Mouse (Mus musculus): ENCODE measurements around the gene Clec1a.
A peak's percentile ranks its signal among the peaks of the same experiment; 100 is the strongest.
"Not testable (repeated sequence)": the region's sequence is repeated elsewhere in the genome, so short reads cannot be mapped to it uniquely, and the experiment has no call there.

The Clec1a gene

DNA sequence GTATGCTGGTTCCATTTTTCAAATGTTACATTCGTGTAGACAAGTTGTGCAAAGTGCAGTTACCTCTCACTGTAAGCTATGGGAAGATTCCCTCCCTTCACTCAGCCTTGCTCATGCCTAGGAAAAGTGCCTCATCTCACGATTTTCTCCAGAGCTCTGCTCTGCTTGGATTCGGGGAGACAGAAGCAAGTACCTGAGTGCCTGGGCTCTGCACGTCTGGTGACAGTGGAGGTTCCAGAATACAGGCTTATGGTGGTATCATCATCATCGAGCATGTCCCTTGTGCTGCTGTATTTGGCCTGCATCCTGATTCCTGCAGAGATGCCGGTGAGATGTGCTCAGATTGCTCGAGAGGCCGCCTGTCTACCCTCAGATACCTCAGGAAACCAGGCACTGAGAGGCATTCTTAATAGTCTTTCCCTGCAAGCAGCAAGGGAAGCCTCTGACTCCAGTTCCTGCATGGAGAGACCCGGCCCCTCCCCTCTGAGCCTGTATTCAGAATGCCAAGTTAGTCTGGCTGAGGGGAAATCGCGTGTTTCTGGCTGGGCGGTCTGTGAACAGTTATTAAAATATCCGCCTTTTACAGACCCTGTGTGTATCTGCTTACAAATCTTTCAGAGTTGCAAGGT is at the start of gene Clec1a:
Gene Clec1a, minus strand, starts transcription at position 590 of the 629 bp plus-strand sequence.
- DNase-seq (ENCODE audit: inconsistent age in 2 of 2, low spot score in 1 of 2): peak; percentile 37 to 63

DNA sequence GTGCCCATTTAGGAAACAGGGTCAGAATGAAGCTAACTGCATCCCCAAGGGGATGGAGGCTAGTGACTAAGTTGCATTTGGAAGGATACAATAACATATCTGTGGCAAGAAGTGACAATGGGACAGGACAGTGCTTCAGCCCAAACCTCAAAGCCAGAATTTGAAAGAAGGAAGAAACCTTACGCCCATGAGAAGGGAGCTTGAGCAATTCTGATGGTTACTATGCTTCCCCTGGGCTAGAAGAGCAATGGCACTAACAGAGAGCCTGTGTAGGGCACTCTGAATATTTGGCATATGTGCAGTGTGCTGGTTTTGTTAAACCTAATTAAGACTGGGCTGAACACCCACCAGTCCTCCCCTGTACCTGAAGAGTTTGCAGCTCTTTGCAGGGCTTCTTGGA is 47.7 kb upstream of the Clec1a start:
- not testable (repeated sequence) for DNase-seq (ENCODE audit: inconsistent age in 2 of 2, low spot score in 1 of 2)

DNA sequence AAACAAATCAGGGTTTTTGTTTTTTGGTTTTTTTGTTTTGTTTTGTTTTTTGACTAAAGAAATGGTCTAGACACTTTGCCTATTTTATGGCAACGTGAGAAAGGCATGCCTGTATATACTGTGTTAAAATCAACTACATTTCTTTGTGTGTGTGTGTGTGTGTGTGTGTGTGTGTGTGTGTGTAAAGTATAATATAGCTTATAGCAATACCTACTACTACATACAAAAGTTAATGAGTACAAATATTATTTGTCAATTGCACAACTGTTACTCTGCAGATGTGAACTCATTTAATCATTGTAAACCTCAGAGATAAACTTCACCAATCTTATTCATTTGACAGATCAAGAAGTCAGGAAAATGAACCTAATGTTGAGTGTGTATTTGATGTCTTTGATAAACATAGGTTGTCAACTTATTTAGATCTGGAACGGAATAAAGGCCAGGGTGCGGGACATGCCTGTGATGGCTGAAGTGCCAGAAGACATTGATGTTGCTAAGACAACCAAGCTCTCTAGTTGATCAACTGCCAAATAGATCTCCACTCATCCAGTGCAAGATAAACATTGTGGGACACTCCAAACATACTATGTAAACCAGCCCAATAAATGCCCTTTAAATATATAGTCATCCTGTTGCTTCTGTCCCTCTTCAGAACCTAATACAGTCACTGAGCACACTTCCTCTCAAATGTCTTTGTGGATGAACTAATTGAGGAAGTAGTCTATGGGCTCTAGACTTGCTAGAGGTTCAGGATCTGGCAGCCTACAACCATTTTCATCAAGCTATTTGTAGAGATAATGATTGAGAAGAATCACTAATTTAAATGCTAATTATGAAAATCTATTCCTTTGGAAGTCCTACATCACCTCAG is 45.8 kb upstream of the Clec1a start:
- DNase-seq (ENCODE audit: inconsistent age in 2 of 2, low spot score in 1 of 2): no peak

DNA sequence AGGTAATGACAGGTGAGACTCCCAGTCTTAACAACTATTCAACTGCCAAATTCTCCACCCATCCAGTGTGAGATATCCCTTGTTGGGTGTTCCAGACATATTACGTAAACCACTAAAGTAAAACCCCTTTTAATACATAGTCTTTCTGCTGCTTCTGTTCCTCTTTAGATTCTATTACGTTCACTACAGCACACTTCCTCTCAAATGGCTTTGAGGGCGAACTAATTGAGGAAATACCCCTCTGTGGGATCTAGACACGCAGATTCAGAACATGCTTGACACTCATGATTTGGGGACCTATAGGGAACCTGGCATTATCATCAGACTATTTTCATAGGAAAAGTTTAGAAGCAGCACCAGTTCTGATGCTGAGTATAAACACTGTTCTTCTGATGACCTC is 43.1 kb upstream of the Clec1a start:
- no peak for DNase-seq (ENCODE audit: inconsistent age in 2 of 2, low spot score in 1 of 2)

DNA sequence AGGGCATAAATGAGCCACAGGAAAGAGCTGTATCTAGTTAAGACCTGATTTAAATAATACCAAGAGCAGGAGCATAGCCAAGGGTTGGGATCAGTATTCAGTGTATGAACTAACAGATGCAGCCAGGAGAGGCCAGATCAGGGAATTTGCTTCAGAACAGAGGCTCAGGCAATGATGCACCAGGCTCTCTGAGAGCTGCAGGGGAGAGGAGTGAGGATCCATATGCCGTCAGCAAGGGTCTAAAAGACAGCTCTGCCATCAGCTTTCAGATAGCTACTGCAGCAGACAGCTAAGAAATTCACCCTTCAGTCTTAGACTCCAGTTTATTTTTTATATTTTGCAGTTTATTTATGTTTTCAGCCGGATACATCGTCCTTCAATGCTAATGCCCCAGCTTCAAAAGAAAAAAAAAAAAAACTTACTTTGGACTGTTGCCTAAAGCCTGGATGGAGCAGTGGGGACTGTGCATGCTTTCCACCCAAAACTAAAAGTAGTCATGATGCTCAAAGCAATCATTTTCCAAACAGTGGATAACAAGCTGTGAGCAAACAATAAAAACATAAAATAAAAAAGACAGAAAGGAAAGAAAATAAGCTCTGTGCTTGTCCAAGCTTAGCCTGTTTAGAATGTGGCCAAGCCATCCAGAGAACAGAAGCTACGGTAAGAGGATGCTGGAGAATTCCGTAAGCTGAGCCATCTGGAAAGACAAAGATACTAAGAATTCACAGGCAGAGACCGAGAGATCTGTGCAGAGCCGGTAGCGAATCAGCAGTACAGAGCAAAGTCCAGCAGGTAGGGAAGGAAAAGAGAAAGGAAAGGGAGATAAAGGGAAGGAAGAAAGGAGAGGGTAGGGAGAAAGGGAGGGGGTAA is 28.5 kb upstream of the Clec1a start:
- no peak for DNase-seq (ENCODE audit: inconsistent age in 2 of 2, low spot score in 1 of 2)

DNA sequence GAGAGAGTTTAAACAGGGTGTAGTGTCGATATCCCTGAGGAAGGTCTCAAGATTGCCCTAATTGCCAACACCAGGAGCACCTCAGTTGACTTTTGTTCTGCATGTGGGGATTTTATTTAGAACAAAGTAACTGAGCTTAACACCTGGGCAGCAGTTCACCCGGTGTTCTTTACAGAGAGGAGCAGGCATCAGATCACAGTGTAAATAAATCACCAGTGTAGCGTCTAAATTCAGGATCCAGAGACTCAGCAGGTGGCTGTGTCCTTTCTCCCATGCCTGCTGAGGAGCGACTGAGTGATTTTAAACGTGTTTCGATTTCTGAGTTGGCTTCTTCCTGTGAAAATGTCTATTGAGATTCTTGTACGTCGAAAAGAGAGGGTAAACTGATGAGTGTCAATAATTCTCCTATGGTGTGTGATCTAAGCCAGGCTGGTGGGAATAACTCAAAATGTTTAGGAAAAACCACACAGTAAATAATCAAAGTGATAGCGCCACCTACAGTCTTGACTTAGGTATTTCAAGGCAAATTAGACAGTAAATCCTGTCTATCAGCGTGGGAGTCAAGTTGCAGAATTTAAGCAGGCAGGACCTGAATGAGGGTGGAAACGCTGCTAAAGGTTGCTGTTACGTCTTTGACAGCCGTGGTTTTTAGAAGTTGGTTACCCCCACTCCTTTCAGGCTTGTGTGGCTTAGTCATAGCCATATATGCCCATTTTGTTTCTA is 24.8 kb upstream of the Clec1a start:
- peak in 1 of 2 experiments; percentile 67 for DNase-seq (ENCODE audit: inconsistent age in 2 of 2, low spot score in 1 of 2)

DNA sequence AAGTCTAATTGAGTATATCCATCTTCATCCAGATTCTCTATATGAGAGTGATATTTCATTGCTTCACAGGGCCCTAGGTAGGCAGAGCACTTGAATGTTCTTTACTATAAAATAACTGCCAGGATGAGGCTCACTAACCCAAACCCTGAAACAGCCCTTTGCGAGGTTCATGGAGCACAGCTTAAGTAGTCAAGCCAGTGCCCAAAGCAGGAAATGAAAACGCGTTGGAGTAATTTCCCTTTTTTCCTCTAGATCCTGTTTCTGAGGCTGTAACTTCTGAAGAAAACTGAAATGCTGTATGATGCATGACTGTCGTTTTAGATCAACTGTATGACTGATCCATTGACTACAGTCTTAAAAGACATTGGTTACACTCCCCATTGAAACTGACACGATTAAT is 20.8 kb upstream of the Clec1a start:
- DNase-seq (ENCODE audit: inconsistent age in 2 of 2, low spot score in 1 of 2): no peak

DNA sequence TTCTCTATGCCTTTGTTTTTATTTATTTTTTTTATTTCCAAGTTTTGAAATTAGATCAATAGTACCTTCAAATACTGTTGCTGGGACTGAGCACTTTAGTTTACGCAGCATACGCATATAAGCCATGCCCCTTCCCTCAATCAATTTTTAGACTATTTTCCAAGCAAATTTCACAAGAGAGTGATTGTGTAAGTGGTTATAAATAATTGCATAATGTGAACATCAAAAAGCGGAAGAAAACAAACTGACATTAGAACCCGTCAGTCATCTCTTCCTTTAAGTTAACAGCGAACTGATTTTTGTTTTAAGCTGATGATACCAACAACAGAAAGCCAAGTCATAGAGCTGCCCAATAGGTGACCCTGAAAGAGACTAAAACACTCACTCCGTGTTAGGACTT is 19.6 kb upstream of the Clec1a start:
- no peak for DNase-seq (ENCODE audit: inconsistent age in 2 of 2, low spot score in 1 of 2)

DNA sequence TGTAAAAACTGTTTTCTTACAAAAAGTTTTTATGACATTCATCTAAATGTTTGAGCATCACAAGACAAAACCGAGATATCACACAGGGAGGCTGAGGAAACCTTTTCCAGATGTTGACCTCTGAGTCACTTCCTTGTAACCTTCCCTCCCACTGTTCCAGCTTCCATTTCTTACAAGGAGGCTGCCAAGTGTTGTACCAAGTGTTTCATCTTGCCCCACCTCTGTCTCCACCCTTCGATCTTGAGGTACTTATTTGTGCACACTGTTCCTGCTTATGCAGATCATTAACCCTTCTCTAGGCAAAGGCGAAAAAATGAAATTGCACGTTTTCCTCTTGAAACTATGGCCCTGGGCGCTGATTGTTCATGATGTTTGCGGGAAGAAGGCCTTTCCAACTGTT is 2.1 kb downstream of the Clec1a start:
- no peak for DNase-seq (ENCODE audit: inconsistent age in 2 of 2, low spot score in 1 of 2)

DNA sequence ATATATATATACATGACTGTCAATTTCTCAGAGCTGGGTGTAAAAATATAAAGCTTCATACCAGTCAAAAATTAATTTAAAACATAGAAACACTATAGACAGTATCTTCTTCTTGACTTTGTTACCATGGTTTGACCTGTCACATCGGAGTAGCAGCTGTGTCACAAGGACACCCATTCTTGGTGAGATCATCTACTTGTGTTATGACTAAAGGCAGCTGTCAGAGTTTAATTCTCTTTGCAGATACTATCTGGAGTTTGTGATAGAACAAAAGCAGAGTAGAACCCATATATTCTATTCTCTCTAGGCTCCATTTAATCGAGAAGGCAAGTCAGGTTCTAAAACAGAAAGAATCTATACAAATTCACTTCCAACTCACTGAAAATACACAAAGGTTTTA is 13.8 kb downstream of the Clec1a start:
- DNase-seq (ENCODE audit: inconsistent age in 2 of 2, low spot score in 1 of 2): no peak

DNA sequence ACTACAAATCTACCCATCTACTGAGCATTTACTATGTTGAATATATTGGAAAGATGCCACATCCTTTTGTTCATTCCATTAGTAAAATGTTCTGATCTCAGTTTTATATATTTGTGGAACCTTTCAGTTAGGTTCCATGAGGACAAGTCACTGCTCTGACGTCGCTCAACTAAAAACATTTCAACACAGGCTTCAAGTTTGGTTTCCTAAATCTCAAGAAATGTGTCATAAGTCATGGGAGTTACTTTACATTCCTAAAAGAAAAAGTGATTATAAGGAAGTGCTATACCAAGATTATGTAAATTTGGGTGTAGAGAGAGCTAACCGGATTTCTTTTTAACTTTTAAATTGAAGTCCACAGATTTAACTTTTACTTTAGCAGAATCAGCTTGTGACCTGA is 15.8 kb downstream of the Clec1a start:
- DNase-seq (ENCODE audit: inconsistent age in 2 of 2, low spot score in 1 of 2): no peak

DNA sequence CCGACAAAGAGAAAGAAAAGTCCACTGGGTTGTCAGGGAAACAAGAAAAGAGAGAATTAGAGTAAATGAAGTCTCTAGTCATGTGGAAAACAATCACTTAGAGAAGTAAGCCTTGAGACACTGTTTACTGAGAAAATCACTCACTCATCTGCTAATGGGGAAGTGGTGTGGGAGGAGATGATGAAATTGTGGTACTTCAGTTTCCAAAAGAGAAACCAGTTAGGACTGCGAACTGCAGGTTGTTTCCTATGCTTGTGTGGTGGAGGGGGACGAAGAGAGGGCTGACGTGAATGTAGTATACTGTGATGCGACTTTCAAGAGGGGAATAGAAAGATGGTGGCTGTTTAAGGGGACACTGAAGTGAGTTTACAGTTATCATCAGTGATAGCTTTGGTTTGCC is 17.6 kb downstream of the Clec1a start:
- DNase-seq (ENCODE audit: inconsistent age in 2 of 2, low spot score in 1 of 2): no peak

DNA sequence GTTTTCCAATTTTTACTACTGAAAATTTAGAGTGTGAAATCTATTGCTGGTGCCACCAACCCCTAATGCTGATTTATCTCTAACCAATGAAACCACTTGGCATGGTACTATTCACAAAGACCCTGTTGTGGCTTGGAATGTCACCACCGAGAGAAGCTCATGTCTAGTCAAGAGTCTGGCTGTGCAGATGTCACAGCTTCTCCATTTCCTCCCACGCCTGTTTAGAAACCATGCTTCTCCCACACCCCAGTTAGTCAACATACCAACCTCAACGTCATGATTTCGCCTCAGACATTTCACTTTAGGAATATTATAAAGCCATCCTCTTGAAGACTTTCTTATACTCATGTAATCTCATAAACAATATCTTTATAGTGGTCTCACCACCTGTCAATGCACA is 24.5 kb downstream of the Clec1a start:
- no peak for DNase-seq (ENCODE audit: inconsistent age in 2 of 2, low spot score in 1 of 2)

DNA sequence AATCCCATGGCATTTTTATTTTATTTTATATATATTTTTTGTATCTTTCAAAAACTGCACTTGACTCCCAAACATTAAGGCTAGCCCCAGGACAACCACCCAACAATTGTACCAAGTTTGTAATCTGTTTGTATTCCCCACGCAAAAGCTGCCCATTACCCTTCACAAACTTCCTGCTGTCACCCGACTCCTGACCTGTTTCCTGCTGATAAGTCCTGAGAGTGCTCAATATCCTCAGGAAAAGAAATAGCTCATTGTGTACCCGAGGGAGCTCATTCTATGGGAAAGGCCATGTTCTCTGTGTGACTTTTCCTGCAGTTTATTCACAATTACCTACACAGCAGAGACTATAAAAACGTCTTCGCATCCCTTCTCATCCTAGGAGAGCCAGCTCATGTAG is 26.0 kb downstream of the Clec1a start:
- DNase-seq (ENCODE audit: inconsistent age in 2 of 2, low spot score in 1 of 2): peak; percentile 42 to 72

DNA sequence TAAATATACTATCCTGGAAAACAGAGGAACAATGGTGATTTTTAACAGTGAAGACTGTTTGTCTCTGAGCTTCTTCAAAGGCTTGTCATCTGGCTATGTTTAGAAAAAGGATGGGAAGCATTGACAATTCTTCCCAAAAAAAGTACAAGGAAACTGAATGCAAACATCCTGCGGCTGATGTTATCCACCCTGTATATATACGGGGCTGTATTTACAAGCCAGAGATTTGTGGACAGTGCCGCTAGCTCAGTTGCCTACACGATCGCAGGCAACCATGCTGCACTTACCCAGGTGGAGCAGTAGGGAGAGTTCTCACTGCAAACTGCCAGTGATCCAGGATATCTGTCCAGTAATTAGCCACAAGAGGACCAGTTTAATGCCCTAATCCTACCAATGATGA is 26.6 kb downstream of the Clec1a start:
- DNase-seq (ENCODE audit: inconsistent age in 2 of 2, low spot score in 1 of 2): no peak

DNA sequence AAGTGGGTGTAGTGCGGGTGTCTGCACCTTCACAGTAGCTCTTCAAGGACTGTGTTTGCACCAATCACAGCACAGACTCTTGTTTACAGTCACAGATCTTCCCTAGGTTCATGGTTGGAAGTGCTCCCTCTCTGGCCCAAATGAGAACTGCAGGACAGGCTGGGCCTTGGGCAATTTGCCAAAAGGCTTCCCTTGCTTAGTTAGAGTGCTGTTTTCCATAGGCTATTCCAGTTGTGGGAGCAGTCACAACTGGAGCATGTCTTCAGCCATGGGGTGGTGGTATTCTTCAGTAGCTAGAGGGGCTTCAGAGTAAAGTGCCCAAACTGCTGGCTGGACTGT is 28.1 kb downstream of the Clec1a start:
- peak; percentile 73 to 96 for DNase-seq (ENCODE audit: inconsistent age in 2 of 2, low spot score in 1 of 2)

DNA sequence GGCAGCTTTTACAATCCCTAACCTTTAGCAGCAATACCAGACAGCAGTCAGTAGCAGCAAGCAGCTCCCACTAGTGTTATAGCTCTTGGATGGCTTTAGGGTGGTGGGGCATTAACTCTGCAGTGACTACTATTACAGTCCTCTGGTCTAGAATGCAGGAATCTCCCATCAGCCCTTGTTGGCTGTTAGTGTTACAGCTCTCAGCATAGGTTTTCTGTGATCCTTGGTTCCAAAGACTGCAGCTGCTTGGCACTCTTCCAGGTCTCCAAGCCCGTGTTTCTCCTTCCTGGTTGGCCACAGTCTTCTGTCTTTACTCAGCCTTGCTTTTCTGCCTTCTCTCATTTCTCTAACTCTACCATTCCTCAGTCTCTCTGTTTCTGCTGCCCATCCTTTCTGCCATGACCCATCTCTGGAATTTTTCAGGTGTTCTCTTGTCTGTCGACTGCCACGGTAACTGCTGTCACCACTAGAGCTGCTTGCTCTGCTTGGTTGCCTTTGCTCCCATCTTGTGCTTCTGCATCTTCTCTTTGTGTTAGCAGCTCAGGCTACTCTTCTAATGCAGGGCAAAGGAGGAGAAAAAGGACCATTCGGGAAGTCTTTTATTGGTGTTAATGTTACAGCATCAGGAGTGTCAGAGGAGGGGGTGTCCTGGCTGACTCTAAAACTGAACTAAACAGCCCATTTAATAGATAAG is 28.6 kb downstream of the Clec1a start:
- DNase-seq (ENCODE audit: inconsistent age in 2 of 2, low spot score in 1 of 2): peak; percentile 13 to 62

DNA sequence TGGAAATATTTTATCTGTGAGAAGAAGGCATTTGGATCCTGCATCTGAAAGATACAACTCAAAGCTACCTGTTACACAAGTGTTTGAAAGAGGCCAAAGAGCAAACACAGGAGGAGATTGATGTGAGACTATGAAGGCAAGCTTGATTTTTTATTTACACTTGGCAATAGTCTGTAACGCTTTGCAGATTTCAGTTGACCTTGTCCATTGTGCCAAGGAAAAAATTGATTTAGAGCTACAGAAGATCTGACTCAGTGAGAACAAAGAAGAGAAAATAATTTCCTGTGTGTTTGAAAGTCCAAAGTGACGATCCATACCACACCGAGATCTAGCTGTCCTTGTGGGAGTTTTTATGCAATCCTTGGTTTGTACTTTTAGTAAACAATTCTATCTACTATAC is 29.5 kb downstream of the Clec1a start:
- peak in 1 of 2 experiments; percentile 69 for DNase-seq (ENCODE audit: inconsistent age in 2 of 2, low spot score in 1 of 2)

DNA sequence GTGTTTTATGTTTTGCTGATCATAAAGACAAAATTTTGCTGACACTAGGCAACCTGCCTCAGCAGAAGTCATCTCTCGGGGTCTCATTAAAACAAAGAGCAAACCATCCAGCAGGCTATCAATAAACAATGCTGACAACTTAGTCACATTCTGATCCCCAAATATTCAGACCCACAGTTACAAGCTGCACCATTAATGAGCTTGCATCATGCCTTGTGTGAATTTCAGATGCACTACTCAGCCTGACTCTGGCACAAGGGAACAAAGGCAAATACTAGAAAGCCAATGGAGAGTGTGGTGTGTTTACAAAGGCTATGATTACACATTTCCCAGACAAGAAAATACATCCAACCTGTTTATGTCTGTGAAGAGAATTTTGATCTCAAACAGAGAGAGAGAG is 37.6 kb downstream of the Clec1a start:
- DNase-seq (ENCODE audit: inconsistent age in 2 of 2, low spot score in 1 of 2): no peak

DNA sequence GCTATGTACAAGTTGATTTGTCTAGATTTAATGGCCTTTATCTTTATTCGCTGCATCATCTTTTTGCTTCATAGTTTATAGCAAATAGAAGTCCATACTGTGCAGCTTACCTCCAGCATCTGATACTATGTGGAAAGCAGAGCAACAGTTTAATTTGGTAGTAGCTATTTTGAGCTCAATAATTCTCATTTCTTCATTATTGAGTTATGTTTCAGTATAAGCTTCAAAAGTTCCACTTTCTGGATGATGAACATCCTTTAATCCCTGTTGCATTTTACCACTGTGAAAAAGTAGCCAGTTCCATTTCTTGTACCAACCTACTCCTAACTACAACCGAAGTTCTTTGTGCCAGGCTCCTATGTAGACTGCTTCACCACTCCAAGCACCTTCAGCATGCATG is 43.2 kb downstream of the Clec1a start, which contains the start of gene Clec9a:
Gene Clec9a, plus strand, starts transcription at position 301 of the 400 bp plus-strand sequence.
- no peak for DNase-seq (ENCODE audit: inconsistent age in 2 of 2, low spot score in 1 of 2)

Measured in adrenal gland, adult (tissue).